Mouse (Mus musculus): Measurements from ENCODE around the gene Fbxw9. TPM values are rescaled to one million over a fixed set of nuclear protein-coding genes. Genes with fewer than 3 reads are reported as not detected.

Gene Fbxw9
- 101 and 106 TPM in 2 replicates for polyA plus RNA-seq (2012; rRNA removed)

GRCm38 (mm10) chr8:85059879-85060616 lies at the start of gene Fbxw9:
Gene Fbxw9, plus strand, starts transcription at chr8:85060055.

GRCm38 (mm10) chr8:85014431-85014830 lies 45.4 kb upstream of the Fbxw9 start, which contains the start of gene Best2:
Gene Best2, minus strand, starts transcription at chr8:85014531.

GRCm38 (mm10) chr8:85025098-85025932 lies 34.5 kb upstream of the Fbxw9 start, which contains the start of gene Asna1:
Gene Asna1, minus strand, starts transcription at chr8:85025281.

DNA sequence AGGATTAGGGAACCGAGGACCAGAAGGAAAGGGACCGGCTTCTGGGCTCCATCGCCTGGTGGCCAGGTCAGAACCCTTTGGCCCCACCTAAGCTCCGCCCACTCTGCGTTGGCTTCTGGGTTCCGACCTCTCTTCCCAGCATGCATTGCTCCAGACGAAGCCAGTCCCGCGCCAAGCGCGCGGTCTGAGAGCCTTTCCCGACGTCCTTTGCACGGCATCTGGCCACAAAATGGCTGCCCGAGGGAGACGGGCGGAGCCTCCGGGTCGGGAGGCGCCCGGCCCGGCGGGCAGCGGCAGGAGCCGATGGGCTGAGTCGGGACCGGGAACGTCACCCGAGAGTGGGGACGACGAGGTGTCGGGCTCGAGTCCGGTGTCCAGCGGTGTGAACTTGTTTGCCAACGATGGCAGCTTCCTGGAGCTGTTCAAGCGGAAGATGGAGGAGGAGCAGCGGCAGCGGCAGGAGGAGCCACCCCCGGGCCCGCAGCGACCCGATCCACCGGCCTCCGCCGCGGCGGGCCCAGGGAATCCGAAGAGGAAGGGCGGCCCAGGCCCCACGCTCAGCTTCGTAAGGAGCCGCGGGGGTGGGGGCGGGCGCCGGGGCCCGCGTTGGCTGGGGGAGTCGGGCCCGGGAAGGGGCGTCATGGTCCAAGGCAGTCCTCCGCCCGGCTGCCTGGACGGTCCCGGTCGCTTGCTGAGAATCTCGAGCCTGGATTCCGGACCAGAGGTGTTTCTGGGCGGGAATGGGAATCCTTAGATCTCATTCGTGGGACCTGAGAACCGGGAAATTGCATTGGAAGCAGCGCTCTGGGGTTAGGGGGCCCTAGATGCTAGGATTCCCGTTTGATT lies 33.0 kb upstream of the Fbxw9 start, which contains the start of gene Trir:
Gene Trir, plus strand, starts transcription at position 154 of the 846 bp plus-strand sequence.

GRCm38 (mm10) chr8:85036718-85037365 lies 23.0 kb upstream of the Fbxw9 start, which contains the start of gene Tnpo2:
Gene Tnpo2, plus strand, starts transcription at chr8:85036915.

GRCm38 (mm10) chr8:85067982-85068381 lies 8.1 kb downstream of the Fbxw9 start, which contains the start of gene Gm5741:
Gene Gm5741, minus strand, starts transcription at chr8:85067982.

DNA sequence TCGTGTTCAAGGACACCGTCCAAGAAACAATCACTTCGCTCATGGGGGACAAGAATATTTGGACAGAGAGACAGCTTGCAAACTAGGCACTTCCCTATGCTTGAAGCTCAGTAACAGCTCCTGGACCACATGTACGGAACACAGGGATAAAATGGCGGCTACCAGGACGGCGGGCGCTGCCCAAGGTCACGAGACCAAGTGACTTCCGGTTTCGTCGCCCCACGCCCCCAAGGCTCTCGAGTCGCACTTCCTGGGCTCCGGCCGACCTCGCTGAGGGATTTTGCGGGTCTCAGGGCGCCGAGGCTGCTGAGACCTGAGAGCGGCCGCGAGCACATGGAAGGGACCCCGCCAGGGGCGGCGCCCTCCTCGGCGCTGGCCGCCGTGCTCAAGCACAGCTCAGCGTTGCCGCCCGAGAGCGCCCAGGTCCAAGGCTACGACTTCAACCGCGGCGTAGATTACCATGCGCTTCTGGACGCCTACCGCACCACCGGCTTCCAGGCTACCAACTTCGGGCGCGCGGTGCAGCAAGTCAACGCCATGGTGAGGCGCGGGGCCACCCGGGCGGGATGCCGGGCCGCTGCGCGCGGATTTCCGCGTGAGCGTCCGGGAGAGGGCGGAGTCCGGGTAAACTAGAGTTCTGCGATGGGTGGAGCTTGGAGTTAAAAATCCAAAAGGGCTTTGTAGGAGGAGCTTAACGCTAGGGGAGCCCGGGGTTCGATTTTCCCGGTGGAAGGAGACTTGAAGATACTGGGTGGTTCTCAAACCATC lies 11.8 kb downstream of the Fbxw9 start, which contains the start of gene Dhps:
Gene Dhps, plus strand, starts transcription at position 244 of the 768 bp plus-strand sequence.

DNA sequence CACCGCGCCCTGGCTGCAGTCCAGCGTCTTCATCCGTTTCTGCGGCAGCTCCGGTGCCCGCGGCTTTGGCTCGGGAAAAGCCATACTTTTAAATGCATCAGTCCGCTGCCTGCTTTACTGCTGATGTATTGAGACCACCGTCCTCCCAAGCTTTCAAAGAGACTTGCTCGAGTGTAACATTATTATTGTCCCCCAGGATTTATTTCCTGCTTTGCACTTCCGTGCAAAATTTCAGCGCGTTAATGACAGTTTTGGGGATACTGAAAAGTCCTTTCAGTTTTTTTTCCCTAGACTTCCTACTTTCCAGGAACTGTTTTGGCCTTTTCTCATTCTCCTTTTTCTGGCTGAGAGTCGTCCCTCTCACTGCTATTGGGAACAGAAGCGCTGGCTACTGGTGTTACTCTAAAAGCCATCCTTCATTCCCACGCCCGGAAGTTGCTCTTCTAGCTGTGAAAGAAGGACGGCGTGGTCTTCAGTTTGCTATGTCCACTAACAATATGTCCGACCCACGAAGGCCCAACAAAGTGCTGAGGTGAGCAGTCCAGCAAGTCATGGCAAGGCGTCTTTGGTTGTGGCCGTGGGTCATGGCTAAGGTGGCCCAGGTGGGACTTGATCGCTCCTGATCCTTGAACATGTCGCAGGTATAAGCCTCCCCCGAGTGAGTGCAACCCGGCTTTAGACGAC lies 20.8 kb downstream of the Fbxw9 start, which contains the start of gene Wdr83os:
Gene Wdr83os, plus strand, starts transcription at position 209 of the 684 bp plus-strand sequence.

DNA sequence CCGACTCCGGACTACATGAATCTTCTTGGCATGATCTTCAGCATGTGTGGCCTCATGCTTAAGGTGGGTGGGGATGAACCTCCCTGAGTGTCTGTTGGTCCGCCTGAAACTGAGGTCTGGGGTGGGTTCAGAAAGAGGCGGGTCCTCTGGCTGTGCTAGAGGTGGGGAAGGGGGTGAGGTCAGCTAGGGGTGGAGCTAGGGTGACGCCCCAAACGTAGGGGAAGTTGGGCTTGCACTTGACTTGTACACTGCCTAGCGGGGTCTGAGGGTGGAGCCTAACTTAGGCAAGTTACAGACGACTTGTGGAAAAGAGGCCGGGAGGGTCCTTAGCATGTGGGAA lies 21.3 kb downstream of the Fbxw9 start, which contains the start of gene Wdr83:
Gene Wdr83, minus strand, starts transcription at position 91 of the 340 bp plus-strand sequence.

DNA sequence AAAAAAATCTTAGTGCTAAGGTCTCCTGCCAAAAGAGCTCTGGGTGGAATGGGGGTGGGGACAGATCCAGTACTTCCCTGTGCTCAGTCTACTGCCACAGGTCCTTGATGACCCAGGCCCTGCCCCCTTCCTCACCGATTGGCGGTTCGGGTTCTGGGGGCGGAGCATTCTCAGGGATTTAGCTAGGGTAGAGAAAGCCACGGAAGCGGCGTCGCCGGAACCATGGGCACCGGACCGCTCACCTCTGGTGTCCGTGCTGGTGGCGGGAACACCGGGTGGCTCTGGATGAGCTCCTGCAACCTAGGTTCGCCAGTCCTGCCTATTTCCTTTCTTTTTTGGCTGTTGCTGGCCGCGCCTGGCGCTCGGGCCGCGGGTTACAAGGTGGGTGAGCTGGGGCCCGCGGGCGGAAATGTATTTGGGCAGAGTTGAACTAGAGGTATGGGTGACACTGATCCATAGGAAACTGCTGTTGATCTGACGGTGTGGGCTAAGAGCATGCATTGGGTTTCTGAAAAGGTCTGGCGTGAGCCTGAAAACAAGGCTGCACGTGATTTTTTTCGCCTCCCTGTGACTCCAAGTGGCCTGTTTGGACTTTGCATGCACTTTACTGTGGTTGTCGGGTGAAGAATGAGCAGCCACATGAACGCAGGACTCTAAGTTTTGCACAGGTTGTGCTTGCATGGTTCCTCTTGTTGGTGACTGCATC lies 23.4 kb downstream of the Fbxw9 start, which contains the start of gene Man2b1:
Gene Man2b1, plus strand, starts transcription at position 163 of the 706 bp plus-strand sequence.

Other genes with a start within 250 kb of the Fbxw9 start
- gene Dand5, start 237.2 kb upstream of the Fbxw9 start, polyA plus RNA-seq (2012; rRNA removed) = 9.1 and 10.1 TPM in 2 replicates
- 30.8 and 35.2 TPM in 2 replicates for gene Gadd45gip1, start 228.5 kb upstream of the Fbxw9 start, polyA plus RNA-seq (2012; rRNA removed)
- 52.2 and 59.0 TPM in 2 replicates for gene Rad23a, start 219.4 kb upstream of the Fbxw9 start, polyA plus RNA-seq (2012; rRNA removed)
- 521 and 537 TPM in 2 replicates for gene Calr, start 213.1 kb upstream of the Fbxw9 start, polyA plus RNA-seq (2012; rRNA removed)
- 116 and 119 TPM in 2 replicates for gene Farsa, start 203.1 kb upstream of the Fbxw9 start, polyA plus RNA-seq (2012; rRNA removed)
- 31.6 and 36.2 TPM in 2 replicates for gene Syce2, start 187.9 kb upstream of the Fbxw9 start, polyA plus RNA-seq (2012; rRNA removed)
- gene Gcdh, start 166.1 kb upstream of the Fbxw9 start, polyA plus RNA-seq (2012; rRNA removed) = 50.4 and 56.7 TPM in 2 replicates
- gene Klf1, start 158.1 kb upstream of the Fbxw9 start, polyA plus RNA-seq (2012; rRNA removed) = 0.32 and 0.45 TPM in 2 replicates
- 3.3 TPM in 2 replicates for gene Dnase2a, start 151.5 kb upstream of the Fbxw9 start, polyA plus RNA-seq (2012; rRNA removed)
- gene Mast1, start 122.7 kb upstream of the Fbxw9 start, polyA plus RNA-seq (2012; rRNA removed) = 122 and 141 TPM in 2 replicates
- 8.7 and 10.8 TPM in 2 replicates for gene Rtbdn, start 113.1 kb upstream of the Fbxw9 start, polyA plus RNA-seq (2012; rRNA removed)
- gene Gm49661, start 90.6 kb upstream of the Fbxw9 start, polyA plus RNA-seq (2012; rRNA removed) = 0.75 TPM in 1 of 2 replicates, not detected in the other
- gene Prdx2, start 90.5 kb upstream of the Fbxw9 start, polyA plus RNA-seq (2012; rRNA removed) = 668 and 713 TPM in 2 replicates
- 41.1 and 47.4 TPM in 2 replicates for gene Rnaseh2a, start 90.3 kb upstream of the Fbxw9 start, polyA plus RNA-seq (2012; rRNA removed)
- 7.0 and 11.0 TPM in 2 replicates for gene Junb, start 81.3 kb upstream of the Fbxw9 start, polyA plus RNA-seq (2012; rRNA removed)
- gene Hook2, start 69.5 kb upstream of the Fbxw9 start, polyA plus RNA-seq (2012; rRNA removed) = 42.6 and 48.9 TPM in 2 replicates
- gene Best2, start 45.5 kb upstream of the Fbxw9 start, polyA plus RNA-seq (2012; rRNA removed) = 0.05 TPM in 2 replicates
- 218 and 220 TPM in 2 replicates for gene Asna1, start 34.8 kb upstream of the Fbxw9 start, polyA plus RNA-seq (2012; rRNA removed)
- 203 and 208 TPM in 2 replicates for gene Trir, start 33.2 kb upstream of the Fbxw9 start, polyA plus RNA-seq (2012; rRNA removed)
- 131 and 148 TPM in 2 replicates for gene Tnpo2, start 23.1 kb upstream of the Fbxw9 start, polyA plus RNA-seq (2012; rRNA removed)
- 0.66 and 0.82 TPM in 2 replicates for gene Gm5741, start 7.9 kb downstream of the Fbxw9 start, polyA plus RNA-seq (2012; rRNA removed)
- 79.2 and 83.7 TPM in 2 replicates for gene Dhps, start 11.7 kb downstream of the Fbxw9 start, polyA plus RNA-seq (2012; rRNA removed)
- gene Wdr83os, start 20.7 kb downstream of the Fbxw9 start, polyA plus RNA-seq (2012; rRNA removed) = 121 and 138 TPM in 2 replicates
- gene Wdr83, start 21.3 kb downstream of the Fbxw9 start, polyA plus RNA-seq (2012; rRNA removed) = 70.0 and 71.1 TPM in 2 replicates
- gene Man2b1, start 23.2 kb downstream of the Fbxw9 start, polyA plus RNA-seq (2012; rRNA removed) = 21.2 and 23.5 TPM in 2 replicates
- gene Zfp791, start 63.0 kb downstream of the Fbxw9 start, polyA plus RNA-seq (2012; rRNA removed) = 3.2 and 3.6 TPM in 2 replicates
- not detected in 2 replicates for gene Cks1brt, start 91.9 kb downstream of the Fbxw9 start, polyA plus RNA-seq (2012; rRNA removed)
- gene Olfr371, start 165.9 kb downstream of the Fbxw9 start, polyA plus RNA-seq (2012; rRNA removed) = not detected in 2 replicates
- 76.3 and 77.4 TPM in 2 replicates for gene Orc6, start 239.6 kb downstream of the Fbxw9 start, polyA plus RNA-seq (2012; rRNA removed)
- gene Vps35, start 239.7 kb downstream of the Fbxw9 start, polyA plus RNA-seq (2012; rRNA removed) = 98.5 and 106 TPM in 2 replicates